Mouse (Mus musculus): ENCODE measurements around the gene Tcstv3. TPM values are rescaled to one million over a fixed set of nuclear protein-coding genes. Genes with fewer than 3 reads are reported as not detected.
"Not testable (repeated sequence)": the region's sequence is repeated elsewhere in the genome, so short reads cannot be mapped to it uniquely, and the experiment has no call there.

Gene Tcstv3
- polyA plus RNA-seq (2012; rRNA removed), result not detected in 2 replicates

DNA sequence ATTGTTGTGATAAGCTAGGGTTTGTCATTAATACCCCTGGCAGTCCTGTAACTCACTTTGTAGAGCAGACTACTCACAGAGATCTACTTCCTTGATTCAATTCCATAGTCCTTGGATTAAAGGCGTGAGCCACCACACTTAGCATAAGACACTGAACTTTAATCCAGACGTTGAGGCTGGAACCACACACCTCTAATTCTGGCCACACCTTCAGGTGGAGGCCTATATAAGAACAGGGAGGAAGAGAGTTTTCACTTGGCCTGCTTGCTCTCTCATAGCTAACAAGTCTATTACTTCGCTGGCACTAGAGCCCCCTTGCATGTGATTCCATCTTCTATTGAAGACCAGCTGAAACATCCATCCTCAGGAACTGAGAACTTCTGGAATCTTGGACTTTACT is at the start of gene Tcstv3:
TSS of gene Tcstv3 (plus strand) at position 301 of the 400 bp plus-strand sequence.
- WGBS, result 60% methylated on average over 3 of the region's 3 CpGs
- not testable (repeated sequence) for DNase-seq (ENCODE audit: low read depth, low spot score)

DNA sequence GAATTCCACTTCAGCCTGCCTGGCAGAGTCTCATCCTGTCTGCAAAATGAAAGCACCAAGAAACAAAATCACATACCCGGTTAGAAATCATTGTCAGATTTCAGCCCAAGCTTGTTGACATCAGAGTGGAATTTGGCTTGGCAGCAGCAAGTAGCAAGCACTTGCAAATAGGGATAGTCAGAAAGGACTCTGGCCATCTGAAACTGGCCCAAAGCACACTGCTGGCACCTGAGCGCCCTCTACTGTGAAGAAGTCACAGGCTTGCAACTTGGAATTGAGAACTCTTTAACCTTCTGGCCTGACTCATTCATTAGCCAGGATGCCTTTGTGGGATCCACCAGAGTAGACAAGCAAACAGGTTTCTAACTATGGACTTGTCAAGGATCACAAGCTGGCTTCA is 38.8 kb upstream of the Tcstv3 start:
- not testable (repeated sequence) for DNase-seq (ENCODE audit: low read depth, low spot score)
- 24% methylated on average over 2 of the region's 2 CpGs for WGBS

DNA sequence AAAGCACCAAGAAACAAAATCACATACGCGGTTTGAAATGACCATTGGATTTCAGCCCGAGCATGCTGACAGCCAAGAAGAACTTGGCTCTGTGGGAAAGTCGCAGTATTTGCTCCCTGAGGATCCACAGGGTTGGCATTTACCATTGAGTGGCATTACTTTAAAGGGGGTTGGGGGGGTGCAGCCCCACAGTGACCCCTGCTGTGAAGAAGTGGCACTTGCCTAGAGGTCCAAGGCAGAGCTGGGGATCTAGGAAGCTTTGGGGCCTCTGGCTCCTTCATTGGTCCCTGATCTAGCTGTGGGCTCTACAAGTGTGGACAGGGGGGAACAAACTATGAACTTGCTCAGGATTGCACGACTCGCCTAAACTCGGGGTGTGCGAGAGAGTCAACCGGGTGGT is 37.9 kb upstream of the Tcstv3 start:
- DNase-seq (ENCODE audit: low read depth, low spot score), result no peak
- WGBS, result 88% methylated on average over 9 of the region's 9 CpGs

DNA sequence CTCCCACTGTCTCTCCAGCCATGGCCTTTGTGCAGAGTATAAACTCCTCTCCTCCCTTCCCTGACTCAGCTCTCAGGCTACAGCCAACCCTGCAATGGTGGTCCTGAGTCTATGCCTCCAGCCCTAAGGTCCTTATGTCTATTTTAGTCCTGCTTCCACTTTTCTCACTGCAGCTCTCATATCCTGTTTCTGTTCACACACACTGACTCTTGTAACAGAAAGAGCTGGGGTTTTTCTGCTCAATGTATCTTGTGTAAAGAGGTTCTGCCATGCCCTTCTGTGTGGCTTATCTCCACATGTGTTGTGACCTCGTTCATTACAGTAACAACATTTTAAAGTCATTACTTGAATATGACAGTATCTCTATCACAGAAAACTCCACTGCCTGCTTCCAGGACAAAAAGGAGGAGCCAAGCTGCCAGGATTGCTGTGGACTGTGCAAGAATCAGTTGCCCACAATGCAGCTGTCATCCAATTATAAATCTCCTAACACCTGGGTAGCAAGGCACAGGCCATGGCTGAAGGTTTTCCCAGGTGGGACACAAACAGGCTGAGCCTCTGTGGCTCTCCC is 17.3 kb upstream of the Tcstv3 start:
- DNase-seq (ENCODE audit: low read depth, low spot score), result no peak
- WGBS, result 30% methylated on average over 1 of the region's 1 CpGs

DNA sequence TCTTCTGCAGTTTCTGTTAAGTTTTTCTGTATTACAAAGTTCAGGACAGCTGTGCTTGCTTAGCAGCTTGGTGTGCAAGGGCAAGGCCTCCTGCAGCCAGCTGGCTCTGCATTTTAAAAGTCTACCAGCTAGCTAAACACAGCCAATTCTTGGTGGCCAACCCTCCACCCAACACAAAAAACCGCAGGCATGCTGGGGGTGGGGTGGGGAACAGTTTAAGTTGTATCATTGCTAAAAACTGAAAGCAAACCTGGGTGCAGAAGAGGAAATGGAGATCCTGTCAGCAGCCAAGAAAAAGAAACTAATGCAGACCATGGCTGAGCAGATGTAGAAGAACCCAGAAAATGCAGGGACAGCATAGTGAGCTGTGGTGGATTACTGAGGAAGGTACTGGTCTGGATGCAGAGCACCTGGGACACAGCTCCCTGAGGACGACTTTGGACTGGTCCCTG is 16.7 kb upstream of the Tcstv3 start, which contains the start of gene BC147527:
TSS of gene BC147527 (plus strand) at position 402 of the 452 bp plus-strand sequence.
- whole genome bisulfite sequencing, result 22% methylated on average over 2 of the region's 2 CpGs
- DNase-seq (ENCODE audit: low read depth, low spot score), result no peak

DNA sequence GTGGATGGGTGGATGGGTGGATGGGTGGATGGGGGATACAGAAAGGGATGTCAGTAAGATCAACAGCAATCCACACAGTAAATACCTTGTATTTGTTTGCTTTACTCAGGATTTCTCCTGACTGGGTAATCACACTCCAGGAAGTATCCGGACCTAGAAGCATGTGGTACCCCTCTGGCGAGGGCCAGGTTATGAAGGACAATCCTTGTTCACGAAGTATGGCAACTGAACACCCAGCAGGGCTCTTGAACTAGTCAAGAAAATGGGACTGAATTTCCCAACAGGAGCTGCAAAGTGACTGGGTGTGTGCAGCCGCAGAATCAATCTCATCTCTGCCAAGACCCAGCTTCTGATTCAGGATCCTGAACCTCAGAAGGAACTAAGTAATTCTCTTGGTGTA is 15.8 kb upstream of the Tcstv3 start:
- 75% methylated on average over 4 of the region's 4 CpGs for WGBS
- no peak for DNase-seq (ENCODE audit: low read depth, low spot score)

DNA sequence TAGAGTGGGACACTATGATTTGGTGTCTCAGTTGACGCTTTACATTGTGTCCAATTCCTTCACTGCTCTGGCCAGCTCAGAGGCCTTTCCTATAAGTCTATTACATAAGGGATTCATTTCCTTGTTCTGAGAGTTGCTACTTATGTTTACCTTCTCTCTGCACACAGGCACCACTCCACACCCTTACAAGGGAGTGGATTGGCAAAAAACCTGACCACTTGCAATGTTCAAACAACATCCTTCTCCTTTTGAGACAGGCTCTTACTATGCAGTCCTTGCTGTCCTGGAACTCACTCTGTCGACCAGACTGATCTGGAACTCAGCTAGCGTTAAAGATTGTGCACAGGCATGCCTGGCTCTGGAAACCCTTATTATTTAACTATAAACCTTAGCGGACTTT is 5.9 kb upstream of the Tcstv3 start:
- WGBS, result 65% methylated on average over 4 of the region's 4 CpGs
- DNase-seq (ENCODE audit: low read depth, low spot score), result no peak

DNA sequence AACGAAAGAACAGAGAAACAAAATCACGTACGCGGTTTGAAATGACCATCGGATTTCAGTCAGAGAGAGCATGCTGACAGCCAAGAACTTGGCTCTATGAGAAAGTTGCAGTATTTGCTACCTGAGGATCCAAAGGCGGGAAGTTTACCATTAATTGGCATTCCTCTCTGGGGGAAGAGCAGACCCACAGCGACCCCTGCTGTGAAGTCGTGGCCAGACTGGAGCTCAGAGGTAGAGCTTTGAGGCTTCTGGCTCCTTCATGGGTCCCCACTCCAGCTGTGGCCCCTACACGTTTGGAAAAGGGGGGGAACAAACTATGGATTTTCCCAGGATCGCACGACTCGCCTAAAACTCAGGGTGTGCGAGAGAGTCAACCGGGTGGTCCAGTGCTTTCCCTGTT is 3.1 kb upstream of the Tcstv3 start:
- DNase-seq (ENCODE audit: low read depth, low spot score), result no peak
- 42% methylated on average over 14 of the region's 14 CpGs for WGBS

DNA sequence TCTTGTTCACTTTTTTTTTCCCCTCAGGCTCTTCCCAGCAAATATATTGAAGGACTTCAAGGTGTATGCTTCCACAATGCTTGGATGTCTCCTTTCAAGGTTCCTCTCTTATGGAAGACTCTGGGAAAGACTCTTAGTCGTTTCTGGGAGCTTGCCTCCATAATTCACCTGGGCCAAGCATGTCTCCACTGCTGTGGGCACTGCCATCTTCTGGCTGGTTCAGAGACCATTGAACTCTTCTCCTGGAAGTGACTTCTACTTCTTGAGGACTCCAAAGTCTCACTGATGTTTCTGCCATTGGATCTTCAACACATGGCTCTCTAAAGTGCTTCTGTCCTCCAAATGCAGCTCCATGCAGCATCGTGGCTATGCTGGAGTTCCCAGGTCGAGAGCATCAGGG is 3.5 kb downstream of the Tcstv3 start:
- WGBS, result 57% methylated on average over 3 of the region's 3 CpGs
- no peak for DNase-seq (ENCODE audit: low read depth, low spot score)

DNA sequence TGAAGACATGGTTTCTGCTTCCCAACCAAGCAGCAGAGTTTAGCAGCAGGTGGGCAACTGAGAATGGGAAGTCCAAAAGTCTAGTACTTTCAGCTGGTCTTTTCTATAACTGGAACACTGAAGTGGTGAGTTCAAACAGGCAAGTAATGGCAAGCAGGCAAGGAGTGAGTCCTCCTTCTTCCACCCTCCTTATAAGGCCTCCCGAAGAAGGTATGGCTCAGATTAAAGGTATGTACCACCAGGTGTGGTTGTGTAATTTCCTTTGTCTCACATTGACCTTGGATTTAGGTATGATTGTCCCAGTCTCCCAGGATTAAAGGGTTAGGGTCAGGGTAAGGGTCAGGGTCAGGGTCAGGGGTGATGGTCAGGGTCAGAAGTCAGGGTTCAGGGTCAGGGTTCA is 4.0 kb downstream of the Tcstv3 start:
- DNase-seq (ENCODE audit: low read depth, low spot score), result no peak
- 74% methylated on average over 1 of the region's 1 CpGs for WGBS

Other genes starting within 250 kb of the Tcstv3 start
- not detected in 2 replicates for gene Gm20767, start 176.6 kb upstream of the Tcstv3 start, polyA plus RNA-seq (2012; rRNA removed)
- gene Gm21818, start 144.4 kb upstream of the Tcstv3 start, polyA plus RNA-seq (2012; rRNA removed), result not detected in 2 replicates
- gene Gm21762, start 100.9 kb upstream of the Tcstv3 start, polyA plus RNA-seq (2012; rRNA removed), result 0.93 TPM in 1 of 2 replicates, not detected in the other
- gene Gm21731, start 77.8 kb upstream of the Tcstv3 start, polyA plus RNA-seq (2012; rRNA removed), result not detected in 2 replicates
- gene AF067061, start 53.8 kb upstream of the Tcstv3 start, polyA plus RNA-seq (2012; rRNA removed), result not detected in 2 replicates
- 0.26 and 0.64 TPM in 2 replicates for gene BC147527, start 16.5 kb upstream of the Tcstv3 start, polyA plus RNA-seq (2012; rRNA removed)

Data from large intestine, adult 2 months (tissue).